Mouse (Mus musculus): ENCODE data around the gene Gm11042.

The Gm11042 gene

DNA sequence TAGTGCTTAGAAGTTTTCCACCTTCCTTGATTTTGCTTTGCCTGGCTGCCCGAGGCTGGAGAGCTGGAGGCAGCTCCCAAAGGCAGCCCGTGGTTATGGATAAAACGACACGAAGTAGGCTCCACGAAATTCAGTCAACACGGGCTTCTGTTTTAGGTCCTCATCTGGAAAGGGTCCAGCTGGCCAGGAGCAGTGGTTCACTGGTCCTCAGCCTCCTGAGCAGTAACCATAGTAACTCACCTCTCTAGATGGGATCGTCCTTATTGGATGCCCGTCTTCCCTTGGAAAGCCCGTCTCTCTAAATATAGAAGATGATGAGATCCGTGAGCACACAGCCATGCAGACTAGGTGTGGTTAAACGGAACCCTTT lies 31.5 kb downstream of the Gm11042 start:
- DNase-seq (ENCODE audit: low read depth, low spot score): no peak

DNA sequence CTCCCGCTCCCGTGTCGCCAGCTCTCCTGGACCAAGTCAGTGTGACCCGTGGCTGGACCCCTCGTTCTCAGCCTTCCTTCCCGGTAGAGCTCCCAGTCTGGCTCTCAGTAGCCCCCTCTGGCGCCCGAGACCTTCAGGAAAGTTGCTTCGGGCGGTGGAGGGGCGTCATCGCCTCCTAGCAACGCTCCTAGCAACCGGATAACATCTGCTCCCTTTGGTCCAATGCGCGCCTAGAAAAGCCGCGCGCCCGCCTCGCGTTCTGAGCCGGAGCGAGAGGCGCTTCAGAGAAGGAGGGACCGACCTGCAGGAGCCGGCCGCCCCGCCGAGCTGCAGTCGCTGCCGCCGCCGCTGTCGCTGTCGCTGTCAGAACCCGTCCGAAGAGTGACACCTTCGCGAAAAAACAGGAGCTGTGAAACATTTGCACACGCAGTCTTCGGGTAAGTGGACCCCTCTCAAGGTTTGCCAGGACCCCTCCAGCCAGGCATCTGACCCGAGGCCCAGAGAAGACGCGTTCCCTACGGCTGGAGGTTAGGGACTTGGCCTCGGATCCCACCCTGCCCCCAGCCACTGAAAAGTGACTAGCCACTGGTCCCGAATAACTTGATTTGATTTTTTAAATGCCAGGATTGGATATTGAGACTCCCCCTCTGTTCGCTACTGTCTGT lies 32.0 kb downstream of the Gm11042 start:
- peak; percentile 96 for DNase-seq (ENCODE audit: low read depth, low spot score)

DNA sequence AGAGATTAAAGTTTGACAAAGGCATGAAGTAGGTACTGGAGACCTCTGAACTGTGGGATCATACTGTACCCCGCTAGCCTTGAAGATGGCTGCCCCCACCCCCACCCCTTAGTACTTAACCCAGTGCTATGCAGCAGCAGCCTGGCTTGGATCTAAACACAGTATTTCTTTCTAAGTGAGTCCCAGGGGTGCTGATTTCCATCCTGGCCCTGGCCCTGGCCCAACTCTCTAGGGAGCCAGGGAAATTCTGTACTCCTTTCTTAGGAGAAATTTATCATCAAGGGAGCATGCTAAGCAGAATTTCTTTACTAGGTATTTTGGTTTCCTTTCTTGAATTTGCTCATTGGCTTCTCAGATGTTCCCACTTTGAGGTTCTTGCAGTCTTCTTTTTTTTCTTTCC lies 33.3 kb downstream of the Gm11042 start:
- DNase-seq (ENCODE audit: low read depth, low spot score): no peak

DNA sequence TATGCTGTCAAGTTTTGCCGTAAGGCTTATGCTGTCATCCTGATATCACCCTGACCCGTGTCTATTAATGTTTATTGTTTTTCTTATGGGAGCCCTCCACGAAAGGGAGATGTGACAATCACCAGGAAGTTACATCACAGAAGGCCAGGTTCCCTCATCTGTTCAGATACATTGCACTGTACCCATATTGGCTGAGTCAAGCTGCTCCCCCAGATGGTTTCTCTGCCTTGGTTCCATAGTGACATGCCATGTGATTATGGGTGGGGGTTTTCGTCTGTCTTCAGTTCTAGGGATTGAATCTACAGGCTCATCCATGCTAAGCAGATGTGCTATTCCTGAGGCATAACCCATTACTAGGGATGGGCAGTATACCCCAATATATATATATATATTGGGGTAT lies 34.8 kb downstream of the Gm11042 start:
- DNase-seq (ENCODE audit: low read depth, low spot score): no peak

DNA sequence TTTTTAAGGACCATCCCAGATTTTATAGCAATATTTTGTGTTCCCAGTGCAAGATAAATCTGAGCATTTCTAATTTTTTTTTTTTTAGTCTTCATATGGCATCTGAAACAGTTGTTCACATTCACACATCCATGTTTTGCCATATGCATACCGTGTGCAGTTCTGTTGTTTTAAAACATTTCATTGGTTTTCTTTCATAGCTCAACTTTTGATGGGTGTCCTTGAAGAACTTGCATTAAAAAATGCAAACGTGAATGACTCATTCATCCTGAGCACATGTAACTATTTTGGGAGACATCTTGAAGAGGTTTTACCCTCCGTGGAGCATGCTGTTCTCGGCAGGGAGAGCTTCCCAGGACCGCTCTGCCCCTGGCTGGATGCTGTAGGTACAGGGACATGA lies 38.9 kb downstream of the Gm11042 start:
- no peak for DNase-seq (ENCODE audit: low read depth, low spot score)

DNA sequence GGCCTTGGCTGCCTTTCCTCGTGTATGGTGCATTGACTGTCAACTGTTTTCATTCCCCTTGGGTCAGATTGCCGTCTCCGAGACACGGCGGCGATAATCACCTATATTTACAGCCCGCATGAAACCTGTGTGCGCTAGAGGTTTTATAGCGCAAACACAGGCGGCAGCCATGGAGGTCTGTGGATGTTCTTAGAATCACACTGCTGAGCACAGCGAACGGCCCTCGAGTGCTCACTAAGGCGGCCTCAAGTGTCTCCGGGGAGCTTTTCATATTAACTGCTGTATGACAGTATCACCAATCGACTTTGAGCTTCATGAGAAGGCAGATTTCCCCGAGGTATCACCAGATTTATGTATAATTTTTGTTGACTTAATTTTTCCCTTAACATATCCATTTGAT lies 43.6 kb downstream of the Gm11042 start:
- DNase-seq (ENCODE audit: low read depth, low spot score): no peak

DNA sequence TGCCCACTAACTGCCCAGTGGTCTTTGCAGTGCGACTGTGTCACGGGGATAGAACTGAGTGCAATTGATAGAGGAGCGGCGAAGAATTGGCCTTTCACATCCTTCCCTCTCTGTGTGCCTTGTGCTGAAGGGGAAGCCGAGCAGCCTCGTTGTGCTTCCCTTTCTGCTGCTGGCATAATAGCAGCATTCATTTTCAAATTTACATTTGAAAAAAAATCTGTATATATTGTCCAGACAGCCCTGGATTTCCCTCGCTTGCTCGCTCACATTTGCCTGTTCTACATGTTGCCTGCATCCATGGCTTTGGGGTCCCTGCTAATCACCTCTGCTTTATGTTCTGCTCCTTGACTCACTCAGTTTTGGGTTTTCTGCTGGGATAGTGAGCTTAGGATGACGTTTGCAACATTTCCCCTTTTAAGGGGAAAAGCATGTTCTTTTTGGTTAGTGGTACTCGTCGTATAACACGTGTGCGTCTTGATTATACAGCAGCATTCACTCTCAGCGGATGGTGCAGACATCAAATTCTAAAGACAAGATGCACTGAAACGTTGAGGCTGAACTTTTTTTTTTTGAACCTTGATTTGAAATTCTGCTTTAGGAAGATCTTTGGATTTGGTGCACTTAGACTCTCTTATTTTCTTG lies 47.4 kb downstream of the Gm11042 start:
- DNase-seq (ENCODE audit: low read depth, low spot score): no peak

DNA sequence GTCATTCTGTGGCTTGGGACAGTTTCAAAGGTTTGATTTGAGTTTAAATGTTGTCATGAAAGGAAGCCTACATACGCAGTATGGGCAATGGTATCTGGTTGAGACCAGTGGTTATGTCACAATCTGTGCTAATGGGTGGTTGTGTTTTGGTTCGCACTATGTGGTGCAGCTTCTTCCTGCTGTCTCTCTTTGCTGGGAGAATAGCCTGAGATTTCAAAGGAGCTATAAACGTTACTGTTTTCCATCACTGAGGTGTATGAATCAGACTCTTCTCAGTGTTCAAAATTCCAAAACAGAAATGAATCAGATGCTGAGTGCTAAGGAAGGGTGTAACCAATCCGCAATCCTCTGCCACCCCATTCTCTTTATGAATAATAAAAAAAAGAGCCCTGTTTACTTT lies 49.1 kb downstream of the Gm11042 start:
- DNase-seq (ENCODE audit: low read depth, low spot score): no peak

Measured in ZHBTc4 (cell line).